Mouse (Mus musculus) left cerebral cortex, postnatal 14 days (tissue): Measurements from ENCODE around the gene Gm45713. TPM values are rescaled to one million over a fixed set of nuclear protein-coding genes. Genes with fewer than 3 reads are reported as not detected.
"Not testable (repeated sequence)": the region's sequence is repeated elsewhere in the genome, so short reads cannot be mapped to it uniquely, and the experiment has no call there.

Experiments
- DNase-seq, 2 experiments: peaks; one replicate each; pipeline ENCODE4 v3.0.0; 2021 to 2022; ENCODE audit warnings: low spot score in 2 of 2, mixed read lengths in 1 of 2
- intact Hi-C: fragments of 180-260 bp; cut with DNase I; formaldehyde crosslinking; loops from one replicate; pipeline ENCODE4 v1.15.1; 2025
- total RNA-seq, 2 experiments: library from RNA; stranded (reverse); gene quantifications; 2 replicates each; pipeline ENCODE4 v1.2.3; 2021

Gene Gm45713
- total RNA-seq, 2 experiments from 2014 or later, result not detected

DNA sequence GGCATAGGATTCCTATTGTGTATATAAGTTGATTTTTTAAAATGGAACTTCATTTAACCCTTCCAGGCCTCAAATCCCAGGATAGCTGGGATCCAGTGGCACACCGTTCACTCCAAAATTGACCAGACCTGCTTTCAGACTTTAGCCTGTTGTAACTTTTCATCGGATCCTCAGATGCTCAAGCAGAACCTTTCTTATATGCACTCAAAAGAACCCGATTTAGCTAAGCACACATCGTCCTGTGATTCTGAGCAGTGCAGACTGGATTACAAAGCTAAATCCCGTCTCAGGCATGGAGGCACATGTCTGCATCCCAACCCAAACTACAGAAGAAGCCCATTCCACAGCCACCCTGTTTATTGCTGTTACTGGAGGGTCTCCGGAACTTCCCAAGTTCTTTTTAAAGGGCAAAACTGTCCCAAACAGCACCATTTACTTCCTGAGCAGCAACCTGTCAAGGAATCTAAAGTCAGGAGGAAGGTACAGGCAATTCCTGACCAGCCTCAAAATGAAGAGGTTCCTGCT, 8.3 kb downstream of the Gm45713 start:
- no peak for DNase-seq
- intact Hi-C loops, result no loop called here

DNA sequence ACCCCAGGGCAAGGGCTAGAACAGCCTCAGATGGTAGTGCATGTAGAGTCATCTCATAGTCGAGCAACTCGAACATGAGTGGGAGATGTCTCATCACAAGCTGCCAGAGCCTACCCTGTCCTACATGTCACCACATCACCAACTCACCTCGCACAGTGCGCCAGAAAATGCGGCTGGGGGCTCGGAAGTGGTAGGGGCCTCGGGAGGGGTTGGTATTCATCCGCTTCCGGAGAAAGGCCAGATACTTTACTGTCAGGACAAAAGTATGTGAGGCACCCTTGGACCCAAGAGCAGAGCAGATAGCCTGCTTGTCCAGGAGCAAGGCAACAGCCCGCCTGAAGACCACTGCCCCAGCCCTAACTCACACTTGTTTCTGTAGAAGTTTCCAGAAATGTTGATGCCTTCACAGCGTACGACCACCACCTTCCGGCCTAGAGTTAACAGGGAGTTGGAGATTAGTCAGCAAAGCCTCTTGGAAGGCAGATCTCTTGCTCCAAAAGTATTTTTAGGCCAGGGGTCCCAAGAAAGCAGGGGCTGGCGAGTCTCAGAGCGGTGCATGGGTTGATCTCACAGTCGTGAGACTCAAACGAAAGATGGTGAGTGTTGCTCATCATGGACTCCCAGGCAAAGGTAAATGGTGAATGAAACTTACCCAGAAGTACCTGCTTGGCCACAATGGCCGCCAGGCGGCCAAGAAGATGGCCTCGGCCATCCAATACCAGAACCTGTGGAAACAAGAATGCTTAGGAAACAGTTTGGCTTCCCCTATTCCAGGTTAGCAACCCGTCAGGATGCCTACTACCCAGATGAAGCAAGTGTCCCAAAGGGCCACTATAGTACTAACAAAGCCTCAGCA, 9.0 kb downstream of the Gm45713 start:
- no peak for DNase-seq
- intact Hi-C loops, result no loop called here

DNA sequence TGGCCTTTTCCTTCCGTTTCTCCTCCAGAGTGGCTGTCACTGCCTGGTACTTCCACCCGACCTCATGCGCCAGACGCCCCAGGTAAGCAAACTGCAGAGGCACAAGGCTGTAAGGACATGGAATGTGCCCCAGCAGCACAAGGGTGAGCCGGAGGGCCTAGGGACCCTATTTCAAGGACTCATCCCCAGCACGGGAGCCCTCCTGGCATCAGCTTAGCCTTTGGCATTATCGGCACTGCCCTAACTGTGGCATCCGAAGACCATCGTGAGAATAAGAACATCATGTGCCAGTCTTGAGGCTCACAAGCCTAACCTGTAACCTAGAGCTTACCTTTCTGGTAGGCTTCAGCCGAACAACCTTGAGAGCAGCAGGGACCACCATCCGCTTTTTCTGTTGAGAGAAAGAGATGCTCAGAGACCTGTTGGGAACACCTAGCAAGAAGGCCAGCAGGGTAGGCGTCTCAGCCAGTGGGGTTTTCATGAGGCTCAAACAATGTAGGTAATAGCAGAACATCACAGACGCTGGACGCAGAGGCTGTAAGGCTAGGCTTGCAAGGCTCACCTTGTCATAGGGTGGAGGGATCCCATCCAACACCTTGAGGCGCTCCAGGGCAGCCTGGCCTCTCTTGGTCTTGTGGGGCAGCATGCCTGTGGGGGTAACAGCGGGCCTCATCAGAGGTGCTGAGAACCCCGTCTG, 9.7 kb downstream of the Gm45713 start:
- DNase-seq, result no peak
- intact Hi-C loops, result no loop called here

DNA sequence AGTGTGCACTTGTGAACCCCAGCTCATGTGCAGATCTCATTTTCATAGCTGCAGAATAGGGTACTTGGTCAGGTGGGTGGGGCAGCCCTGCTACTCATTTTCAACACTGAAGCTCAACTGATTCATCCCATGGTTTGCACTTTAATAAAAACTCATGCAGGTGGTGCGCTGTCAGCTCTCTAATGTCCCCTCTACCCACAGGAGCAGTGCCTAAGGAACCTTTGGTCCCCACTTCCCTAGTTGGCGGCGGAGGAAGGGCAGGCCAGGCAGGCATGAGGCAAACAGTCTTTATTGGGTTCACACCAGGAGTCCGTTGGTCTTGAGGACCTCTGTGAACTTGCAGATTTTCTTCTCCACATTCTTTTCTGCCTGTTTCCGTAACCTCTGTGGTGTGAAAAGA, 10.4 kb downstream of the Gm45713 start:
- intact Hi-C loops, DNase-seq: not testable (repeated sequence)

DNA sequence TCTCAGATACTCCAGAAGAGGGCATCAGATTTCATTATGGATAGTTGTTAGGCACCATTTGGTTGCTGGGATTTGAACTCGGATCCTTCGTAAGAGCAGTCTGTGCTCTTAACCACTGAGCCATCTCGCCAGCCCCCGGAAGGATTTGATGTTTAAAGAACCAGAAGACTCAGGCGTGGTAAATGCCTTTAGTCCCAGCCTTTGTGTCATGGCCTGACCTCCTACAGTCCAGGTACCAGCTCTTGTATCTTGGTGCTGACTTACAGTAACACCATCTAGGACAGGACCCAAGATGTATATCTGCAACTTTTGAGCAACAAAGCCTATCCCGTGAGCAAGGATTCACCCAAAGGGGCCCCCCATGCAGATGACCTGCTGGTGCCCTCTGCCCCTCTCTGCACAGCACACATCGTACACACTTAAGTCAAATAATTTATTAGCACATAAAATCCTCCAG, 10.9 kb downstream of the Gm45713 start:
- intact Hi-C loops, result no loop called here

DNA sequence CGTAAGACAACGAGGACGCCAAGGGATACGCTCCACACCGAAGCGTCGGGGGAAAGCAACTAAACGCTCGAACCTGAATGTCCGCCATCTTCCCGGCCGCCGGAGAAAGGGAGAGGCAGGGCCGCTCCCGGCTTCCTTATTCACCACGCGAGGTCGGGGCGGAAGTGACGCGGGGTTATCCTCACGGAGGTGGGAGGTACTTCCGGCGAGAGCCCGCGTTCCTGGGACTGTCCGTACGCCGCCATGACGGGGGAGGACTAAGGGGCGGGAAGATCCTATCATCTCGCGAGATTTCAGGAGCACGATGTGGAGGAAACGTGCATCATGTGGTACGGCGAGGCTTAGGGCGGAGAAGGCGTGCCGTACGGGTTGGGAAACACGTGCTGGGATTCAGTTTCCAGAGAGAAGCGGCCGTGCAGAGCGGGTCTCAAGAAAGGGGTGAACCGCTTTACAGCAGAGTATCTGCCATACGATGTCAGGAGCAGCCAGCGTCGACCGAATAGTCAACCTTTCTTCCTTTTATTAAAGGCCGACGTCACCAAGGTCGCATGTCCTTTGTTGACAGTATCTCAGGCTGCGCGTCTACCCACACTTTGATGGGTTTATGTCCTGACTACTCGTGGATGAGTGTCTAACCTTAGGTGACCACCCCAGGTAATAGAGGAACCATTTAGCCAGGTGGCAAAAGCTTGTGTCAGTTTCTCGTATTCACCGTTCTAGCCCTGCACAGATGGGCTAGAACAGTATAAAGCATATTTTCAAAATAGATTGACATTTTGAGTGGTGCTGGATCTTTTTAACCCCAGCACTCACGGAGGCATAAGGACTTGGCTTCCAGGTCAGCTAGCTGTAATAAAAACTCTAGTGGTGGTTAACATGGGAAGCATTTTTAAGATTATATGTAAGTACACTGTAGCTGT, 11.5 kb downstream of the Gm45713 start, which contains the start of gene Rps11:
Rps11 (minus strand) TSS at position 216 of the 920 bp plus-strand sequence.
- intact Hi-C loops, result loop anchor here (5.0 kb wide), 1 partner anchor 42 kb away; no protein-coding TSS in a partner anchor

More for the DNA sequence above, 10.9 kb downstream of the Gm45713 start:
- DNase-seq, result peak in 1 of 2 experiments; percentile 55

DNA sequence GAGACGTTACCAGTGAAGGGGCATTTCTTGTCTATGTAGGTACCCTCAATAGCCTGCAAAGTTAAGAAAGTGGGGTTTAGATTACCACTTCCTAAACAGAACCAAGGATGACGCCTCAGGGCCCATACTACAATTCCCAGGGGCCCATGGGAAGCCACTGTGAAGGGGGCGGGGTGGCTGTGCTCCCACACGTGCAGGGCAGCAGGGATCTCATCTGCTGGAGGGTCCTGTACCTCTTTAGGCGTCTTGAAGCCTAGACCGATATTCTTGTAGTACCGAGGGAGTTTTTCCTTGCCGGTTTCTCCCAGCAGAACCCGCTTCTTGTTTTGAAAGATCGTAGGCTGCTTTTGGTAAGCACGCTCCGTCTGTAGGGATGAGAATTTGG, 12.9 kb downstream of the Gm45713 start:
- intact Hi-C loops, result loop anchor here (5.0 kb wide), 1 partner anchor 41 kb away; no protein-coding TSS in a partner anchor
- no peak for DNase-seq

More for the DNA sequence above, 11.5 kb downstream of the Gm45713 start, which contains the start of gene Rps11:
- DNase-seq, result peak; percentile 99

DNA sequence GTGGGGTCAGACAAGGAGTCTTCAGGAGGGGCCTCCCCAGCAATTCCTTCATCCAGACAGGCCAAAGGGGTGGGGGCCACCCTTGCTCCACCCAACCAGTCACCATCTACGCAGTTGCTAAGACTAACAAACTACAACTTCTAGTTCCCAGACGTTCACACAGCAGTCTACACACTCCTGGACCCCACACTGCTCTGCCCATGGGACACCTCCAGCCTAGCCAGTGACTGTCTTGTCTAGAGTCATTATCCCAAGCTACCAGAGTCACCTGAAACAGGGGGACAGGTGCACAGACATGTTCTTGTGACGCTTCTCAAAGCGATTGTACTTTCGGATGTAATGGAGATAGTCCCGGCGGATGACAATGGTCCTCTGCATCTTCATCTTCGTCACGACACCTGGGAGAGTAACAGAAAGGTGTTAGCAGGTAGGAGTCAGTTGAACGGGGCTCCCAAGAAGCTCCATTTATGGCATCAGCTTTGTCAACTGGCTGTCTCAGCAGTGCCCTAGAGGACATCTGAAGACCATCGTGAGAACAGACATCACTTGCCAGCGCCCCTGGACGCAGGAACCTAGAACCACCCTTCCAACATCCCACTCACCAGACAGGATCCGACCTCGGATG, 13.4 kb downstream of the Gm45713 start:
- no peak for DNase-seq
- intact Hi-C loops, result loop anchor here (5.0 kb wide), 1 partner anchor 40 kb away; no protein-coding TSS in a partner anchor

DNA sequence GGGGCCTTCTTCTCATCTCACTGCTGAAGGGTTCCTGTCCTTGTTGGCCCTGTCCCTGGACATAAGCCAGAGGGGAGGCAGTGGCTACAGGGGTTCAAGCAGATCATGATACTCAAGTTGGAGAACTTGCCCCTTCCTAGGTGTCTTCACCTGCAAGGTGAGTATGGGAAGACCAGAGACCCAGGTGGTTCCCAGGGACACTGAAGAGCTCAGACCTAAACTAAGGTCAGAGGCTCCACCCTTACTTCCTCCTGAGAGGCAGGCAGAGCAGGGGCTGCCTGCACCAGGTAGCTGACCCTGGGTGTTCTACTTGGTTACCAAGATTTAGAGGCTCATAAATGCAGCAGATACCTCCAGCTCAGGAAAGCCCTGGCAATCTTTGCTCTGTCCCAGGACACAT, 14.1 kb downstream of the Gm45713 start:
- DNase-seq, result no peak
- intact Hi-C loops, result loop anchor here (5.0 kb wide), 1 partner anchor 40 kb away; no protein-coding TSS in a partner anchor

DNA sequence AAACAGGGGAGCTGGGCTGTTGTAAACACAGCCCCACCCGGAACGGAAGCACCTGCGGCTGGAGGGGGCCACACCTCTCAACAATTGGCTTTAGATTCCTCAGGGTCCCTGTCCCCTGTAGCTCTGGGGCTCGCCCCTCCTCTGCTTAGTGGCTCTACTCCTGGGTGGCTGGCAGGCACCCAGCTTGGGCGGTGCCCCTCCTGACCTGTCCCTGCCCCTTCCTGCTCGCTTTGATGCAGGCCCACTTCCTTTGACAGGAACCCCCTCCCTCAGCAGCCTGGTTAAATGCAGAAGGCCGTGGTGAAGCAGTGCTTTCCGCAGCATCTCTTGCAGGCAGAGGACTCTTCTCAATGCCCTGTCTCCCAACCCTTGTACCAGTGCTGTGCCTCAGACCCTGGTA, 14.6 kb downstream of the Gm45713 start:
- intact Hi-C loops, result loop anchor here (5.0 kb wide), 1 partner anchor 39 kb away; no protein-coding TSS in a partner anchor
- DNase-seq, result no peak

DNA sequence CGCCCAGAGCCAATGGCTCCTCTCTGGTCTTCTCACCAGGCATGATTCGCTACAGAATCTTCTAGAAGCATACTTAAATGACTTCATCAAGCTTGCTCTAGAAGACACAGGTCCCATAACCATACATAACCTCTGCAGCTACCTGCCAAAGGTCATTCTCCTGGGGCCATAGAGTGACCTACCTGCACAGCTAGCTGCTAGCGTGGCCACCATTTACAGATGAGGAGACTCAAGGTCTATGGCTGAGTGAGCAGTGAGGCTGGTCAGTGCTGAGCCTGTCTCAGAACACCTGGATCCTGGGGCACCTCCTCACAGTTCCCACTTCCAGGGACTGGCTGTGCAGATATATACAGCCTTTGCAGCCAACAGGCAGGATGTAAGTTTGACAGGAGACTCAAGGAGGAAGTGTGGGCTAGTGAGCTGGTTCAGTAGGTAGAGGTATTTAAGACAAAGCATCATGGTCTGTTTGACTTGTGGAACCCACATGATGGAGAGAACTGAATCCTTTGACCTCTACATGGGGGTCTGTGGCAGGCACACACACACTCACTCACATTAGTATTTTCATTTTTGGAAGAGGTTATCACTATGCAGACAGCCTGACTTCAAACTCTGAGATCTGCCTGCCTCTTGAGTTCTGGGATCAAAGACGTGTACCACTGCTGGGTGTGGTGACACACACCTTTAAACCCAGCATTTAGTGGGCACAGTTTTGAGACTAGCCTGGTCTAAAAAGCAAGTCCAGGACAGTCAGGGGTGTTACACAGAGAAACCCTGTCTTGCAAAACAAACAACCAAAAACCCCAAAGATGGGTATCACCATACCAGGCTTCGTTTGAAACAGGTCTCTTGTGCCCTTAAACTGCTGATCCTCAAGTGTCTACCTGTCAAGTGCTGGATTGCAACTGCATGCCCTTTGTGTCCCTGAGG, 16.0 kb downstream of the Gm45713 start:
- intact Hi-C loops, result loop anchor here (5.0 kb wide), 1 partner anchor 38 kb away; no protein-coding TSS in a partner anchor
- DNase-seq, result no peak

DNA sequence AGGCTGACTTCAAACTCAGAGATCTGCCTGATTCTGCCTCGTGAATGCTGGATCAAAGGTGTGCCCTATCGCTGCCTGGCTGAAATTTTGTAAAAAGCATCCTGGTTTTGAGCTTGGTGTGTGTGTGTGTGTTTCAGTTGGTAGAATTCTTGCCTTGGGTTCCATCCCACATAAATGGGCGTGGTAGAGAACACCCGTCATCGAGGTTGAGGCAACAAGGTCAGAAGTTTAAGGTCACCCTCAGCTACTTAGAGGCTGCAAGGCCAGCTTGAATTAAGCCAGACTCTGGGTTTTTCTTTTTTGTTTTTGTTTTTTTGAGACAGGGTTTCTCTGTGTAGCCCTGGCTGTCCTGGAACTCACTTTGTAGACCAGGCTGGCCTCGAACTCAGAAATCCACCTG, 17.7 kb downstream of the Gm45713 start:
- DNase-seq, result no peak
- intact Hi-C loops, result no loop called here

DNA sequence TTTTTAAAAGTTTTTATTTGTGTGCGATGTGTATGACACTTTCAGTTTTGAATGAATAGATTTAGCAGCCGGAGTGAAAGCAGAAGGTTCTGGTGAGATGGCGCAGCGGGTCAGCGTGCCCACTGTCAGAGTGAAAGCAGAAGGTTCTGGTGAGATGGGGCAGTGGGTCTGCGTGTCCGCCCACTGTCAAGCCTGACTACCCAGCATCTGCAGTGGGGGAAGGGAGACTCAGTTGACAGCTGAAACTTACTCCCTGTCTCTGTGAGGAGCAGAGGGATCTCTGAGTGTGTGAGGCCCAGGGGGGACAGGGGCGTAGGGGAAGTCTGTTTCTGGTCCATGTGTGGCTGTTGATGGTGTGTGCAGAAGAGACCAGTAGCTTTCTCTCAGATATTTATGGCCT, 18.5 kb downstream of the Gm45713 start:
- DNase-seq, result no peak
- intact Hi-C loops, result no loop called here

DNA sequence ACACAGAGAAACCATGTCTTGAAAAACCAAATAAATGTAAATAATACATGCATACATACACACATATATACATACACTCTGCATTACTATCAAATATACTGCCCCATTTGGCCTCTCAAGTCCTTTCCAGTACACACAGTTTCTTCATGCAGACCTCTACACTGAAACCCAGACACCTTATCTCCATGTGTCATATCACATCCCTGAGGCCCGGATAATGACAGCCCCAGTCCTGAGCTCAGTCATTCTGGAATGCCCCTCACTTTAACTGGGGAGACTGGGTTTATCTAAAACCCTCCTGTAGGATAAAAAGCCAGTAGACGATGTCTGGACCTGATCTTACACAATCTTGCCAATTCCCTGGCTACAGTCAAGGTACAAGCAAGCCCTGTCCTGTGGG, 22.6 kb downstream of the Gm45713 start:
- DNase-seq, result no peak

DNA sequence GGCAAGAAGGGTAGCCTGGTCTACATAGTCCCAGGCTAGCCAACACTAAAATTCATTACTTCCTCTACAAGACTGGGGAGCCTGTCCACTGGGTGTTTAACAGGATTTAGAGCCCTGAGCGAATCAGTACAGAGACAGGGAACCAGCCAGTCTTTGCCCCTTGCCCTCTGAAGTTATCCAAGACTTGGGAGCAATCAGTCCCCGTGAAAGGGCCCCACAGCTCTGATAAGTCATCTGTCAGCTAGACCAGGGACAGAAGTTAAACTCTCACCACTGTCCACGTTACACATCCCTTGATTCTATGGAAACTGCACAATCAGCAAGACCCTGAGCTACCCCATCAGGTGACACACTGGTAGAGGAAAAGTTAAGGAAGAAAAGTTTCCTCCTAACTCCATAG, 23.5 kb downstream of the Gm45713 start:
- no peak for DNase-seq
- intact Hi-C loops, result no loop called here

More for the DNA sequence above, 22.6 kb downstream of the Gm45713 start:
- intact Hi-C loops, result no loop called here

DNA sequence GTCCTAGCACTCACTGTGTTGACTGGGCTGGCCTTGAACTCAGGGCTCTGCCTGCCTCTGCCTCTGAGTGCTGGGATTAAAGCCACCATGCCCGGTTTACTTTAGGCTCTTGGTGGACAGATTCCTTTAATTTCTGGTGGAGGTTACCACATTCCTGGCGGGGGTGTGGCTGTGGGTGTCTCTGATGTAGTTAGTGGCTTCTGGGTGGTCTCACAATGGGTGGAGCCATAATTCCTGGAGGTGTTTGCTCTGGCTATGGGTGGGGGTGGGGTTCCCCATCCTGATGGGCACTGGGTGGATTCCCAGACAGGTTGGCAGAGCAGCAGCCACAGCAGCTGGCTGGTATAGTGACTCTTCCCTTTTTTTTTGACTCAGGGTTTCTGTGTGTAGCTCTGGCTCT, 24.1 kb downstream of the Gm45713 start:
- intact Hi-C loops, result no loop called here
- DNase-seq, result no peak

DNA sequence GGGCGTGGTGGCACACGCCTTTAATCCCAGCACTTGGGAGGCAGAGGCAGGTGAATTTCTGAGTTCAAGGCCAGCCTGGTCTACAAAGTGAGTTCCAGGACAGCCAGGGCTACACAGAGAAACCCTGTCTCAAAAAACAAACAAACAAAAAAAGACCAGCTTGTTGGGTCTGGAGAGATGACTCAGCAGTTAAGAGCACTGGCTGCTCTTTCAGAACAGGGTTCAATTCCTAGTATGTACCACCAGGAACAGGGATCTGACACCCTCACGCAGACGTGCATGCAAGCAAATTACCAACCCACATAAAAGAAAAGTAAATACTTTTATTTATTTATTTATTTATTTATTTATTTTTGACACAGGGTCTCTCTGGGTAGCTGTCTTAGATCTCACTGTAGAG, 25.9 kb downstream of the Gm45713 start:
- intact Hi-C loops, DNase-seq: not testable (repeated sequence)
